Mouse (Mus musculus): ENCODE measurements at regions not wholly inside any gene's neighbourhood (a gene's known extent, or its start where the extent isn't known, plus 50 kb on each side); places are given as distances from the start of the nearest gene placed in this dataset.
A peak's percentile ranks its signal among the peaks of the same experiment; 100 is the strongest.

DNA sequence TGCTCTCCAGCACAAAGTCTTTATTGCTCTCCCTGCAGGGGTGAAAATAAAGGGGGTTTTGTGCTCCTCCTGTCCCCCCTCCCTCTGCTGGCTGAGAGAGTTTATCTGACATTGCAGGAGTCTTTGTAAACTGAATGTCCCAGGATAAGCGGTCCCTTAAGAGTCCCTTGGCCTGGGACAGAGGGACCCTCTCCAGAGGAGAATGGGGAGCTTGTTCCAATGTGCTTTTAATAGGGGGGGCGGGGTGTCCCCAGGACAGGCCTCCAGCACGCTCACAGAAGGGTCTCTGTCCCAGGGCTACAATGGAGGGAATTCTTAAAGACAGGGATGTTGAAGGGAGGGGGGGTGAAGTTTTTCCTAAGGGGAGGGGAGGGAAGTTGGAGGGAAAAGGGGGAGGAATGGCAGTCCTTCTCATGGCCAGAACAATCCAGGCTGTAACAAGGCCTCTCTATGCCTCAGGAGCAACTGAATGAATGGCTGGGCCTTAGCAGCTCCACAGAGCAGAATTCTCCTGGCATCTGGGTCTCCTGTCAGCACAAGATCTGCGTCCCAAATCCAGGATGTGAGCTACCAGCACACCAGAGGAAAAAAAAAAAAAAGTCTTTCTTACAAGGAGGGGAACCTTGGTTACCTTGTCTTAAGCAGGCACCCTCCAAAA, 406.4 kb downstream of the Sox9 start:
- H3K27me3 ChIP-seq: no peaks in the 10 kb centered on the region
- WGBS: 12% methylated on average over 4 of the region's 4 CpGs

GRCm38 (mm10) chr11:113190006-113190405, 408.0 kb downstream of the Sox9 start:
- H3K9me3 ChIP-seq: no peaks in the 10 kb centered on the region
- H3K4me3 ChIP-seq (replicated peaks): no peak overlapping the region
- peak overlapping the region; percentile 94 for H3K27ac ChIP-seq
- no peaks in the 10 kb centered on the region for H3K27me3 ChIP-seq
- H3K4me2 ChIP-seq: no peak overlapping the region
- ATAC-seq (ENCODE audit: low FRiP score): no peak
- H3K4me1 ChIP-seq: peaks cover 65% of the 10 kb centered on the region
- no peaks in the 10 kb centered on the region for H3K36me3 ChIP-seq (replicated peaks)
- H3K9ac ChIP-seq: no peak overlapping the region
- 87% methylated on average over 6 of the region's 6 CpGs for WGBS

More for the DNA sequence above, 406.4 kb downstream of the Sox9 start:
- no peak overlapping the region for H3K4me3 ChIP-seq (replicated peaks)
- H3K4me1 ChIP-seq: peaks cover 79% of the 10 kb centered on the region
- H3K4me2 ChIP-seq: peak overlapping the region; percentile 17; the same call in 1 of the 2 replicates
- no peaks in the 10 kb centered on the region for H3K9me3 ChIP-seq
- no peak overlapping the region for H3K9ac ChIP-seq
- no peaks in the 10 kb centered on the region for H3K36me3 ChIP-seq (replicated peaks)
- ATAC-seq (ENCODE audit: low FRiP score): peak; percentile 91
- peak overlapping the region; percentile 94 for H3K27ac ChIP-seq

GRCm38 (mm10) chr11:113190520-113190919, 408.5 kb downstream of the Sox9 start:
- H3K27ac ChIP-seq: 0 out of 2 replicates have a peak overlapping the region, but pooled peaks have one; percentile 13
- 84% methylated on average over 4 of the region's 4 CpGs for WGBS

DNA sequence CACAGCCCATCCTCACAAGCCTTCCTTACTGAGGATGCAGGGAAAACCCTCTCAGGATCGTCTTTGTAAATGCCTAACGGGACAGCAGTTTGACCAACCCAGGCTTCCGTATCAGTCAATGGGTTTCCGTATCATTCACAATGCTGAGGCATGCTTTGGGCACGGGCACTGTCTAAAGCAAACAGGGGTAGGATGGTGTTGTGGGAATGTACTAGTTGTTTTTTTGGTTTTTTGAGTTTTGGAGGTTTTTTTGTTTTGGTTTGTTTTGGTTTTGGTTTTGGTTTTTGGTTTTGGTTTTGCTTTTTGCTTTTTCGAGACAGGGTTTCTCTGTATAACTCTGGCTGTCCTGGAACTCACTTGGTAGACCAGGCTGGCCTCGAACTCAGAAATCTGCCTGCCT, 409.0 kb downstream of the Sox9 start:
- Histone ChIP-seq H3K4me2 (no peak overlapping the region), H3K4me3 (replicated peaks) (no peak overlapping the region), H3K36me3 (replicated peaks) (no peaks in the 10 kb centered on the region), H3K27ac (0 out of 2 replicates have a peak overlapping the region, but pooled peaks have one; percentile 13), H3K9ac (no peak overlapping the region), H3K27me3 (no peaks in the 10 kb centered on the region), H3K4me1 (peaks cover 56% of the 10 kb centered on the region), H3K9me3 (no peaks in the 10 kb centered on the region)
- WGBS: 88% methylated on average over 7 of the region's 7 CpGs
- ATAC-seq (ENCODE audit: low FRiP score): no peak

More at GRCm38 (mm10) chr11:113190520-113190919, 408.5 kb downstream of the Sox9 start:
- Histone ChIP-seq H3K36me3 (replicated peaks) (no peaks in the 10 kb centered on the region), H3K27me3 (no peaks in the 10 kb centered on the region), H3K4me2 (no peak overlapping the region), H3K4me1 (peaks cover 61% of the 10 kb centered on the region), H3K9ac (no peak overlapping the region), H3K9me3 (no peaks in the 10 kb centered on the region), H3K4me3 (replicated peaks) (no peak overlapping the region)
- no peak for ATAC-seq (ENCODE audit: low FRiP score)

- WGBS: 77% methylated on average over 22 of the region's 22 CpGs
- no peak overlapping the region for H3K4me3 ChIP-seq (replicated peaks)
- no peak overlapping the region for H3K4me2 ChIP-seq
- no peaks in the 10 kb centered on the region for H3K27me3 ChIP-seq
- peaks cover 44% of the 10 kb centered on the region for H3K4me1 ChIP-seq
- ATAC-seq (ENCODE audit: low FRiP score): no peak
- H3K36me3 ChIP-seq (replicated peaks): no peaks in the 10 kb centered on the region
- H3K9ac ChIP-seq: no peak overlapping the region
- peak overlapping the region; percentile 51 for H3K27ac ChIP-seq
- H3K9me3 ChIP-seq: no peaks in the 10 kb centered on the region
Measured at GRCm38 (mm10) chr11:113192086-113192856, 410.2 kb downstream of the Sox9 start.

- H3K9me3 ChIP-seq: no peaks in the 10 kb centered on the region
- H3K36me3 ChIP-seq (replicated peaks): no peaks in the 10 kb centered on the region
- 79% methylated on average over 15 of the region's 15 CpGs for WGBS
- no peaks in the 10 kb centered on the region for H3K27me3 ChIP-seq
- no peak overlapping the region for H3K4me2 ChIP-seq
- ATAC-seq (ENCODE audit: low FRiP score): no peak
- H3K27ac ChIP-seq: no peak overlapping the region
- H3K4me1 ChIP-seq: peaks cover 37% of the 10 kb centered on the region
- H3K4me3 ChIP-seq (replicated peaks): no peak overlapping the region
- no peak overlapping the region for H3K9ac ChIP-seq
Measured at GRCm38 (mm10) chr11:113194144-113194827, 412.3 kb downstream of the Sox9 start.
